Mouse (Mus musculus) liver, embryonic 13.5 days (tissue): ENCODE data around the gene Gm7029. TPM values are rescaled to one million over a fixed set of nuclear protein-coding genes. Genes with fewer than 3 reads are reported as not detected.
A peak's percentile ranks its signal among the peaks of the same experiment; 100 is the strongest.
"Not testable (repeated sequence)": the region's sequence is repeated elsewhere in the genome, so short reads cannot be mapped to it uniquely, and the experiment has no call there.

Experiments
- ATAC-seq: fragments of 200-750 bp; cut with Nextera tagmentation; 2 replicates; pipeline ENCODE4 v1.8.0; 2017; ENCODE audit warnings: low read depth, mild to moderate bottlenecking, moderate number of reproducible peaks, moderate library complexity
- DNase-seq: peaks from one replicate; pipeline ENCODE4 v3.0.0; 2022
- H3K27ac ChIP-seq: fragments of 300-500 bp; sonication (generic); 2 replicates; pipeline ENCODE4 v1.5.1; 2015; ENCODE audit warnings: moderate library complexity, mild to moderate bottlenecking, inconsistent platforms
- H3K27me3 ChIP-seq: fragments of 300-500 bp; sonication (generic); 2 replicates; pipeline ENCODE4 v1.6.1; 2015; ENCODE audit warnings: mild to moderate bottlenecking, inconsistent platforms
- H3K36me3 ChIP-seq: fragments of 300-500 bp; sonication (generic); 2 replicates; pipeline ENCODE4 v1.6.1; 2015; ENCODE audit warnings: mild to moderate bottlenecking, inconsistent platforms
- H3K4me1 ChIP-seq: fragments of 300-500 bp; sonication (generic); replicated peaks from 2 replicates; pipeline ENCODE4 v1.6.1; 2015; ENCODE audit warnings: inconsistent platforms
- H3K4me2 ChIP-seq: fragments of 300-500 bp; sonication (generic); 2 replicates; pipeline ENCODE4 v1.6.1; 2015; ENCODE audit warnings: inconsistent platforms, mild to moderate bottlenecking, moderate library complexity
- H3K4me3 ChIP-seq: fragments of 300-500 bp; sonication (generic); replicated peaks from 2 replicates; pipeline ENCODE4 v1.5.1; 2015; ENCODE audit warnings: mild to moderate bottlenecking, inconsistent platforms
- H3K9ac ChIP-seq: fragments of 300-500 bp; sonication (generic); 2 replicates; pipeline ENCODE4 v1.6.1; 2015; ENCODE audit warnings: mild to moderate bottlenecking, inconsistent platforms
- H3K9me3 ChIP-seq: fragments of 300-500 bp; sonication (generic); replicated peaks from 2 replicates; pipeline ENCODE4 v1.6.1; 2016; ENCODE audit warnings: inconsistent platforms
- WGBS: fragments of 180-500 bp; shearing (Covaris S2); methylation state at CpG from one replicate; pipeline ENCODE4 v1.1.7; 2015; ENCODE audit not compliant: insufficient replicate concordance; 5-methylcytosine and 5-hydroxymethylcytosine counted together
- polyA plus RNA-seq: library from polyadenylated mRNA; unstranded; fragments of >200 nt; fragmentation: Nextera tagmentation; extraction: Ambion mirVana; gene quantifications from 2 replicates; pipeline ENCODE4 v1.2.1, GENCODE M21; 2015

Gene Gm7029
- polyA plus RNA-seq, 1 experiment from 2014 or later: not detected

GRCm38 (mm10) chr17:33903911-33904651, 30.4 kb downstream of the Gm7029 start:
- H3K27ac ChIP-seq: peak overlapping the region; percentile 64
- WGBS: 61% methylated on average over 6 of the region's 6 CpGs
- not testable (repeated sequence) for ATAC-seq, H3K4me3 ChIP-seq, DNase-seq, H3K9me3 ChIP-seq, H3K27me3 ChIP-seq, H3K36me3 ChIP-seq, H3K4me2 ChIP-seq
- H3K9ac ChIP-seq: 0 out of 2 replicates have a peak overlapping the region, but pooled peaks have one; percentile 26
- peaks cover 87% of the 10 kb centered on the region for H3K4me1 ChIP-seq

- peaks cover 82% of the 10 kb centered on the region for H3K4me1 ChIP-seq
These were observed 31.2 kb downstream of the Gm7029 start, which contains the start of gene Platr17 for GRCm38 (mm10) chr17:33904835-33905234. Platr17 (plus strand) TSS chr17:33905135.

GRCm38 (mm10) chr17:33908331-33909076, 34.9 kb downstream of the Gm7029 start:
- WGBS: under 1% methylated on average over 44 of the region's 44 CpGs
- Histone ChIP-seq H3K27me3 (no peaks in the 10 kb centered on the region), H3K9me3 (no peaks in the 10 kb centered on the region), H3K4me3 (peak overlapping the region; percentile 71), H3K9ac (peak overlapping the region; percentile 87), H3K36me3 (peaks cover 30% of the 10 kb centered on the region), H3K4me2 (peak overlapping the region; percentile 99), H3K4me1 (peaks cover 72% of the 10 kb centered on the region), H3K27ac (peak overlapping the region; percentile 93)
- no peak for DNase-seq
- peak; percentile 60 for ATAC-seq

More at GRCm38 (mm10) chr17:33904835-33905234, 31.2 kb downstream of the Gm7029 start, which contains the start of gene Platr17:
- not testable (repeated sequence) for DNase-seq, H3K9me3 ChIP-seq, H3K4me2 ChIP-seq, ATAC-seq, H3K4me3 ChIP-seq, H3K36me3 ChIP-seq, H3K9ac ChIP-seq, H3K27me3 ChIP-seq
- 25% methylated on average over 4 of the region's 4 CpGs for WGBS
- peak within 1 kb of the TSS; percentile 64 for H3K27ac ChIP-seq

DNA sequence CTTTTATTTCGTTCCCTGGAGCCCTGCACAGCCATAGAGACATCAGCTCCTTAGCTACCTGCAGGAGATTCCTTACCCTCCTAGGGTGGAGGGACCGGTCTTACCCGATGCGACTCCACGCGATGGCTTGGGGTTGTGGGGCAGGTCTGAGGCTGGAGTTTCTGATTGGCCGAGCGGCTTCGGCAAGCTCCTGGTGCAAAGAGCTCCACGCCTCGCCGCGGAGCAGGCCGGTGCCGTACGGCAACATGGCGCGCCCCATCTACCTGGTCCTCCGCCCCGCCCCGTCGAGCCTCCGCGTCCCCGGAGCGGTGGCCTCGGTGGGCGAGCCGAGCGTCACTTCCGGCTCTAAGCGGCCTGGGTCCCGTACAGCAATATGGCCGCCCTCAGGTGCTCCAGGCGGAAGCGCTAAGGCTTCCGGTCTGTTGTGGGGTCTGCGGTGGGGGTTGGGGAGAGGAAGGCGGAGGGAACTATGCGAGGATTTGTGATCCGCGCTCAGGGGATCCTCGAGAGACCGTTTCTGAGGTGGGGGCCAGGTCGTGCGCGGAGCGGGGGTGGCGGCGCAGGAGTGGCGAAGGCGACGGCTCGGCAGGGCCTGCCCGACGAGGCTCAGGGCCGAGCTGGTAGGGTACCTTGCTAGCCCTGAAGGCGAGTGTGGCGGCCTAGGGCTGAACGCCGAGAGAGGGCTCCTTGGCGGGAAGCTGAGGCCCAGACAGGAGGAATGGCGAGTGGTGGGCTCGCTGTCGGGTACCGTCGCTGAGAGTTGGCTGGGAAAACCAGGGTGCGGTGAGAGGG, 35.6 kb downstream of the Gm7029 start, which contains the start of gene Daxx:
Gene Daxx, plus strand, starts transcription at position 338 of the 792 bp plus-strand sequence.
- peak; percentile 94 for ATAC-seq
- Histone ChIP-seq H3K4me3 (peak within 1 kb of the TSS; percentile 71), H3K4me2 (peak within 1 kb of the TSS; percentile 99), H3K27ac (peak within 1 kb of the TSS; percentile 93), H3K9ac (peak within 1 kb of the TSS; percentile 87), H3K27me3 (no peaks in the 10 kb centered on the region), H3K36me3 (peaks cover 38% of the 10 kb centered on the region), H3K4me1 (peaks cover 72% of the 10 kb centered on the region), H3K9me3 (no peaks in the 10 kb centered on the region)
- under 1% methylated on average over 68 of the region's 68 CpGs for WGBS
- DNase-seq: peak; percentile 97

GRCm38 (mm10) chr17:33909869-33910250, 36.2 kb downstream of the Gm7029 start:
- peak overlapping the region; percentile 93 for H3K27ac ChIP-seq
- no peaks in the 10 kb centered on the region for H3K27me3 ChIP-seq
- peak overlapping the region; percentile 99 for H3K4me2 ChIP-seq
- DNase-seq: no peak
- H3K4me3 ChIP-seq: peak overlapping the region; percentile 71
- no peak for ATAC-seq
- H3K36me3 ChIP-seq: peaks cover 44% of the 10 kb centered on the region
- under 1% methylated on average over 14 of the region's 14 CpGs for WGBS
- H3K9me3 ChIP-seq: no peaks in the 10 kb centered on the region
- peak overlapping the region; percentile 87 for H3K9ac ChIP-seq
- H3K4me1 ChIP-seq: peaks cover 74% of the 10 kb centered on the region

DNA sequence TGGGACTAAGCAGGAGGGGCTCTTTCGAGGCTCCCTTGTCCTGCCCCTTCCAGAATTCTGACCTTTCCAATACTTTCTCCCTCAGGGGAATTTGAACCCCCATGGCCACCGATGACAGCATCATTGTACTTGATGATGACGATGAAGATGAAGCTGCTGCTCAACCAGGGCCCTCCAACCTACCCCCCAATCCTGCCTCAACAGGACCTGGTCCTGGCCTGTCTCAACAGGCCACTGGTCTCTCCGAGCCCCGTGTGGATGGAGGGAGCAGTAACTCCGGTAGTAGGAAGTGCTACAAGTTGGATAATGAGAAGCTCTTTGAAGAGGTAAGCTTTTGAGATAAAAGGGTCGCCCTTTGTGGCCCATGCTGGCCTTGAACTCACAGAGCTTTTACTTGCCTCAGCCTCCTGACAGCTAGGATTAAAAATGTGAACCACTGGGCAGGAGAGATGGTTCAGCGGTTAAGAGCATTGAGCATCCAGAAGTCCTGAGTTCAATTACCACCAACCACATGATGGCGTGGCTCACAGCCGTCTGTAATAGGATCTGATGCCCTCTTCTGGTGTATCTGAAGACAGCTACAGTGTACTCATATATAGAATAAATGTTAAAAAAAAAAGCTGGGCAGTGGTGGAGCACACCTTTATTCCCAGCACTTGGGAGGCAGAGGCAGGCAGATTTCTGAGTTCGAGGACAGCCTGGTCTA, 36.9 kb downstream of the Gm7029 start:
- peak overlapping the region; percentile 87 for H3K9ac ChIP-seq
- H3K4me3 ChIP-seq: peak overlapping the region; percentile 71
- peaks cover 78% of the 10 kb centered on the region for H3K4me1 ChIP-seq
- ATAC-seq (no peak), DNase-seq (no peak)
- H3K4me2 ChIP-seq: peak overlapping the region; percentile 99
- peak overlapping the region; percentile 93 for H3K27ac ChIP-seq
- H3K9me3 ChIP-seq: no peaks in the 10 kb centered on the region
- peaks cover 48% of the 10 kb centered on the region for H3K36me3 ChIP-seq
- 40% methylated on average over 11 of the region's 11 CpGs for WGBS
- no peaks in the 10 kb centered on the region for H3K27me3 ChIP-seq

DNA sequence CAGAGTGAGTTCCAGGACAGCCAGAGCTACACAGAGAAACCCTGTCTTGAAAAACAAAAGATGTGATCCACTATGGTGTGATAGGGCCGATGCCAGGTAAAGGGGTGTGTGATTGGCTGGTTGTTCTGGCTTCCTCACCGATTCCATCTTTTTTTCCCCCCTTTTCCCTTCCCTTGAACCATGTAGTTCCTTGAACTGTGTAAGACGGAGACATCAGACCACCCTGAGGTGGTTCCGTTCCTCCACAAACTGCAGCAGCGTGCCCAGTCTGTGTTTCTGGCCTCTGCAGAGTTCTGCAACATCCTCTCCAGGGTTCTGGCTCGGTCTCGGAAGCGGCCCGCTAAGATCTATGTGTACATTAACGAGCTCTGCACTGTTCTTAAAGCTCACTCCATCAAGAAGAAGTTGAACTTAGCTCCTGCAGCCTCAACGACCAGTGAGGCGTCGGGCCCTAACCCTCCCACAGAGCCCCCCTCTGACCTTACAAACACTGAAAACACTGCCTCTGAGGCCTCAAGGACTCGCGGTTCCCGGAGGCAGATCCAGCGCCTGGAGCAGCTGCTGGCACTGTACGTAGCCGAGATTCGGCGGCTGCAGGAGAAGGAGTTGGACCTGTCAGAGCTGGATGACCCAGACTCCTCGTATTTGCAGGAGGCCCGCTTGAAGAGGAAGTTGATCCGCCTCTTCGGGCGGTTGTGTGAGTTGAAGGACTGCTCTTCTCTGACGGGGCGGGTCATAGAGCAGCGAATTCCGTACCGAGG, 37.6 kb downstream of the Gm7029 start:
- no peaks in the 10 kb centered on the region for H3K27me3 ChIP-seq
- 87% methylated on average over 31 of the region's 31 CpGs for WGBS
- H3K9ac ChIP-seq: no peak overlapping the region
- peak overlapping the region; percentile 99; the same call in 1 of the 2 replicates for H3K4me2 ChIP-seq
- peaks cover 74% of the 10 kb centered on the region for H3K4me1 ChIP-seq
- H3K27ac ChIP-seq: no peak overlapping the region
- ATAC-seq (no peak), DNase-seq (no peak)
- no peaks in the 10 kb centered on the region for H3K9me3 ChIP-seq
- H3K4me3 ChIP-seq: no peak overlapping the region
- H3K36me3 ChIP-seq: peaks cover 48% of the 10 kb centered on the region

DNA sequence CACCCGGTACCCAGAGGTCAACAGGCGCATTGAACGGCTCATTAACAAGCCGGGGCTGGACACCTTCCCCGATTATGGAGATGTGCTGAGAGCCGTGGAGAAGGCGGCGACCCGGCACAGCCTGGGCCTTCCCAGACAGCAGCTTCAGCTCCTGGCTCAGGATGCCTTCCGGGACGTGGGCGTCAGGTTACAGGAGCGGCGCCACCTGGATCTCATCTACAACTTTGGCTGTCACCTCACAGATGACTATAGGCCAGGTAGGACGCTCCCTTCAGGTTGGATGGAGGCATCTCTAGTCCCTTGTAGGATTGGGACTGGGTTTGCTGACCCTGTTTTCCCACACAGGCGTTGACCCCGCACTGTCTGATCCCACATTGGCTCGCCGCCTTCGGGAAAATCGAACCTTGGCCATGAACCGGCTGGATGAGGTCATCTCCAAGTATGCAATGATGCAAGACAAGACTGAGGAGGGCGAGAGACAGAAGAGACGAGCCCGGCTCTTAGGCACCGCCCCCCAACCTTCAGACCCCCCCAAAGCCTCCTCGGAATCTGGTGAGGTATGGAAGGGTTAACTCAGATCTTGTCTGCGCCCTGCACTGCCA, 38.3 kb downstream of the Gm7029 start:
- Histone ChIP-seq H3K27ac (no peak overlapping the region), H3K4me2 (no peak overlapping the region), H3K27me3 (no peaks in the 10 kb centered on the region), H3K4me3 (no peak overlapping the region), H3K9ac (no peak overlapping the region), H3K9me3 (peaks cover 3% of the 10 kb centered on the region), H3K36me3 (peaks cover 51% of the 10 kb centered on the region), H3K4me1 (peaks cover 76% of the 10 kb centered on the region)
- no peak for ATAC-seq
- DNase-seq: no peak
- WGBS: 92% methylated on average over 28 of the region's 28 CpGs

GRCm38 (mm10) chr17:33913264-33913663, 39.6 kb downstream of the Gm7029 start:
- H3K27ac ChIP-seq: no peak overlapping the region
- DNase-seq (no peak), ATAC-seq (no peak)
- H3K36me3 ChIP-seq: peaks cover 64% of the 10 kb centered on the region
- no peak overlapping the region for H3K9ac ChIP-seq
- H3K4me1 ChIP-seq: peaks cover 76% of the 10 kb centered on the region
- 83% methylated on average over 10 of the region's 10 CpGs for WGBS
- H3K4me3 ChIP-seq: no peak overlapping the region
- H3K4me2 ChIP-seq: no peak overlapping the region
- peaks cover 16% of the 10 kb centered on the region for H3K9me3 ChIP-seq
- no peaks in the 10 kb centered on the region for H3K27me3 ChIP-seq
